Mouse (Mus musculus) monocyte, adult 2 months (primary cell): ENCODE results near the gene Lingo3.

Experiments
- DNase-seq, 2 experiments: peaks; one replicate each; pipeline ENCODE4 v3.0.0; 2022; ENCODE audit warnings: low spot score in 2 of 2, low read depth in 1 of 2

Gene Lingo3

GRCm38 (mm10) chr10:80843931-80844547 lies at the start of gene Lingo3:
Gene Lingo3, minus strand, starts transcription at chr10:80844039.
- no peak for DNase-seq

- DNase-seq, result no peak
Measured at GRCm38 (mm10) chr10:80887181-80887580, 43.3 kb upstream of the Lingo3 start.

- DNase-seq, result peak; percentile 35 to 69
Measured at GRCm38 (mm10) chr10:80881301-80881700, 37.5 kb upstream of the Lingo3 start.

DNA sequence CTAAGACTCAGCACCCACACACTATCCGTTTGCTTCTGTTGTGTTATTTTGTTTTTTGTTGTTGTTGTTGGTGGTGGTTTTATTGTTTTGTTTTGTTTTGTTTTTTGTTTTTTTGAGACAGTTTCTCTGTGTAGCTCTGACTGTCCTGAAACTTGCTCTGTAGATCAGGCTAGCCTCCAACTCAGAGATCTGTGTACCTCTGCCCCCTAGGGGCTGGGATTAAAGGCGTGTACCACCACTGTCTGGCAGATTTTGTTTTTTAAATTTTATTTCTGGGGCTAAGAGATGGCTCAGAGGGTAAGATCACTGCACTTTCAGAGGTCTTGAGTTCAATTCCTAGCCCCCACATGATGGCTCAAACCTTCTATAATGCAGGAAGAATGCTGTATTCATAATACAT lies 37.1 kb upstream of the Lingo3 start:
- DNase-seq, result no peak

DNA sequence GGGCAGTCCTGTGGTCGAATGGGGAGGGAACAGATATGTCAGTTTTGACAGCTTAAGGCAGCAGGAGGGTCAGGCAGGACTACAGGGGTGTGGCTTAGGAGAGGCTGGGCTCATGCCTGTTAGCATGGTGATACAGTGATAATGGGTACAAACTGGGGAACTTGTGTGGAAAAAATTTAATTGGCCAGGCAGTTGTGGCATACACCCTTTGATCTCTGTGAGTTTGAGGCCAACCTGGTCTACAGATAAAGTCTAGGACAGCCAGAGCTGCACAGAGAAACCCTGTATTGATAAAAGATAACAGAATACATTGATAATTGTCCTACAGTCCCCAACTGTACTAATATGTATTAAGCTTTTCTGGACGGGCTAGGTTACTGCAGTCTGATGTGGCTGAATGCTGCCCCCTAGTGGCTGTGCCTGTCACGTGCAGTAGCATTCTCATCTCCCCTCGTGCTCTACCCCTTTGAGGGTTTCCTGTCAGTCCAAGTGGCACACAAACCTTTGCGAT lies 36.3 kb upstream of the Lingo3 start:
- DNase-seq, result peak in 1 of 2 experiments; percentile 53

GRCm38 (mm10) chr10:80876594-80876993 lies 32.8 kb upstream of the Lingo3 start:
- no peak for DNase-seq

- no peak for DNase-seq
Measured at GRCm38 (mm10) chr10:80876028-80876427, 32.2 kb upstream of the Lingo3 start.

DNA sequence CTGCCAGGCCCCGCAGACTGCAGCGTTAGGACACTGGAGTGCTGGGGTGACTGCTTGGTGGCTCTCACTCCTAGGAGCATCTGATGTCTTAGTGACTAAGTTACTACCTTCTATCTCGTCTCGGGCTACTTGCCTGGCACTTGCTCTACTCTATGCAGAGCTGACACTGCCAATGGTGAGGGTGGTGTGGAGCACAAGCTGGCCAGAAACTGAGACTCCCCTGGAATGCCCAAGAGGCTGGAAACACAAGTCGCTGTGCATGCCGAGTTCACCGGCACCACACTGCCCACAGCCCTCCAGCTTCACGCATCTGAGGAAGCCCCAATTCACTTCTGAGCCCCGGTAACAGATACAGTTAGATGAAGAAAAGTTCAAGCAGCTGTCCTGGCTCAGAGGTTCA lies 30.2 kb upstream of the Lingo3 start:
- no peak for DNase-seq

DNA sequence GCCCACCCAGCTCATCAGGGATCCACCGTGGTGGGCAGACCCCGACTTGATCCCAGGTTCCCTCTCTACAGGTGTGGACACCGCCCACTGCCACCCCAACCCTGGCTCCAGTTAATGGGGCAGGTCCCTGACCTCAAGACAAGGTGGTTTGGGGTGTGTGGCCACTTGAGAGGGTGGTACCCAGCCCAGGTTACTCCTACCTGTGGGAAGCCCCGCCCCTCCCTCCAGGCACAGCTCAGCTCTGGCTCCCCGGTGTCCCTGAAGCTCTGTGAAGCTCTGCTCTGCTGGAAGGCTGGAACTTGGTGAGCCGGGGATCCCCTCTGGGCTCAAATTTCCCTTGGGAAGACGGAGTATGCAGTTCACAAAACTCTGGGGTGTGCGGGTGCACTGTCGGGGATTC lies 27.7 kb upstream of the Lingo3 start, which contains the start of gene Tmprss9:
TSS of gene Tmprss9 (plus strand) at position 268 of the 400 bp plus-strand sequence.
- DNase-seq, result no peak

DNA sequence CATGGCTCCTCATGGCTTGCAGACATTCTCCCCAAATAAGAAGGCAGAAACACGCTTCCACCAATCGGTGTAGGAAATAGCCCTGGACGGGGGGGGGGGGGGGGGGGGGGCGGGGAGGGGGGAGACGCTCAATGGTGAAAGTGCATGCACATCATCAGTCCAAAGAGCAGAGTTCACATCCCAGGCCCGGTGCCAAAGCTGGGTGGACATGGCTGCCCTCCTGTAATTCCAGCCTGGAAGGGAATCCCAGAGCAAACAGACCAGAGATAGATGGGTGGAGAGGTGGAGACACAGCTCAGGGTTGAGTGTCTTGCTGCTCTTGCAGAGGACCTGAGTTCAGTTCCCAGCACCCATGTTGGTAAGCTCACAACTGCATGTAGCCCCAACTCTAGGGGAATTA lies 27.2 kb upstream of the Lingo3 start:
- no peak for DNase-seq

GRCm38 (mm10) chr10:80864446-80864845 lies 20.6 kb upstream of the Lingo3 start:
- no peak for DNase-seq

DNA sequence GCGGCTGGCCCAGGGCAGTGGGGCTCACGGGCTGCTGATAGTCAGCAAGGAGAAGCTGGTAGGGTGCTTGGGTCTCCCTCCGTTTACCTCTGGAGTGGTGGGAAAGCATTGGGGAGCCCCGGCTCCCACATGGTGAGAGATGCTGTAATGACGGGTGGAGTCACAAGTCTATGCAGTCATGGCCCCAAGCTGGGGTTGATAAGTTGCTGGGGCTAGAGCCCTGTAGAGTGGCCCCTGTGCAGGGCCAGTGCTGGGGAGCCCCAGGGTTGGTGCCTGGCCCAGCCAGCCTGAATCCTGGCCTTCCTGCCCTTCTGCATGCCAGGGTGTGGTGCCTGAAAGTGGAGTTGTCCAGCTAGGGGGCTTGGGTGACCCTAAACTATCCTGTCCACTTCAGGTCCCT lies 18.5 kb upstream of the Lingo3 start:
- DNase-seq, result no peak

GRCm38 (mm10) chr10:80858350-80858935 lies 14.6 kb upstream of the Lingo3 start:
- no peak for DNase-seq

- DNase-seq, result no peak
Measured at GRCm38 (mm10) chr10:80857848-80858247, 14.0 kb upstream of the Lingo3 start.

DNA sequence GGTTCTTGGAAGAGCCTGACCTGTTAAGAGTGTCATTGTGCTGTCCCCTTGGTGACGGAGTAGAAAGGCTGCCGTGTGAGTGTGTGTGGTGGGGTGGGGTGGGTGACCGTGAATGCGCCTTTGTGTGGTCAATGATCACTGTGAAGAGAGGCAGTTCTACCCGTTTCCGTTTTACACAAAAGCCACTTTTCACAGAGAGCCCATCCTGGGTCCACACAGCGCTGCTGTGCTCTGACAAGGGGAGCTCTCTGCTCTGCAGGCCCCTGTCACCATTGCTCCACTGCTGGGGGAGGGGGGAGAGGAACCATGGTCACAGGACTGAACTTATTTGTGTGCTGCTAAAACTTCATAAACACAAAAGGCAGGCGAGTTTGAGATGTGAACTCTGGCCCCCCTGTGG lies 13.5 kb upstream of the Lingo3 start:
- no peak for DNase-seq

- DNase-seq, result no peak
Measured at GRCm38 (mm10) chr10:80856908-80857307, 13.1 kb upstream of the Lingo3 start.

DNA sequence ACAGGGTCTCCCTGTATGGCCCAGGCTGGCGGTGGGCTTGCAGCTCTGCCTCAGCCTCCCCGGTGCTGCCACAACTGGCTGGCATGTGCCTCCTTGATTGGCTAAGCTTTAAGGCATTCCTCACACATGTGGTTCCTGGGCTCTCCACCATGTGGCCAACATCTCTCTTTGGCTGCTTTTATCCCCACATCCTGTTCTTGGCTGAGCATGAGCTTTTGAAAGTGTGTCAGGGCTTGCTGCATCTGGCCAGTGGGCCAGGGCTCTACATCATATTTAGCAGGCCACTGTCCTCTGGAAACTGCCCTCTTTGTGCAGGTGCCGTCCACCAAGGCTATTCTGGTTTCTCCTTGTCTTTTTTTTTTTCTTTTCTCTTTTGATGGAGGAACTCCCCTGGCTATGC lies 12.4 kb upstream of the Lingo3 start:
- no peak for DNase-seq

GRCm38 (mm10) chr10:80855749-80856073 lies 11.9 kb upstream of the Lingo3 start:
- no peak for DNase-seq

- DNase-seq, result peak; percentile 90 to 96
Measured at GRCm38 (mm10) chr10:80854913-80855748, 11.3 kb upstream of the Lingo3 start, which contains the start of the genes Lsm7 and Sppl2b. Gene Lsm7, minus strand, starts transcription at chr10:80855209. Gene Sppl2b, plus strand, starts transcription at chr10:80855275.

DNA sequence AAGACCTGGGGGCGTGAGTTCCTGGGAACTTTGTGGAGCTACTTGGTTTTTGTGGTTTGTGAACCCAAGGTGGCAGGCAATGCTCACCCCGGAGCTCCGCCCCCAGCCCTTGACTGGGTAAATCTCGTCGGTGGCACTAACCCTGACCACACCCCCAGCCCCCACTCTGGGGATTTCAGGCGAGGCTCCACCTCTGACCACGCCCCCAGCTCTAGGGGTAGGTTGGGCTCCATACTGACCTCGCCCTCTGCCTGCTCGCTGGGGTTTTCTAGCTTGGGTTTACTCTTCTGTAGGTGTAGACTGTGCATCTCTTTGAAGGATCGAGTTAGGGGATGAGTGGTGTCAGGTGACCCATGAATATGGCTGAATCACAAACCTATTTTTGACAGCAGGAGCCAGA lies 4.7 kb upstream of the Lingo3 start:
- DNase-seq, result peak in 1 of 2 experiments; percentile 33

GRCm38 (mm10) chr10:80845732-80846131 lies 1.9 kb upstream of the Lingo3 start:
- no peak for DNase-seq
